Mouse (Mus musculus): ENCODE results near the gene Klhdc10.
A peak's percentile ranks its signal among the peaks of the same experiment; 100 is the strongest.
"Not testable (repeated sequence)": the region's sequence is repeated elsewhere in the genome, so short reads cannot be mapped to it uniquely, and the experiment has no call there.

The Klhdc10 gene

DNA sequence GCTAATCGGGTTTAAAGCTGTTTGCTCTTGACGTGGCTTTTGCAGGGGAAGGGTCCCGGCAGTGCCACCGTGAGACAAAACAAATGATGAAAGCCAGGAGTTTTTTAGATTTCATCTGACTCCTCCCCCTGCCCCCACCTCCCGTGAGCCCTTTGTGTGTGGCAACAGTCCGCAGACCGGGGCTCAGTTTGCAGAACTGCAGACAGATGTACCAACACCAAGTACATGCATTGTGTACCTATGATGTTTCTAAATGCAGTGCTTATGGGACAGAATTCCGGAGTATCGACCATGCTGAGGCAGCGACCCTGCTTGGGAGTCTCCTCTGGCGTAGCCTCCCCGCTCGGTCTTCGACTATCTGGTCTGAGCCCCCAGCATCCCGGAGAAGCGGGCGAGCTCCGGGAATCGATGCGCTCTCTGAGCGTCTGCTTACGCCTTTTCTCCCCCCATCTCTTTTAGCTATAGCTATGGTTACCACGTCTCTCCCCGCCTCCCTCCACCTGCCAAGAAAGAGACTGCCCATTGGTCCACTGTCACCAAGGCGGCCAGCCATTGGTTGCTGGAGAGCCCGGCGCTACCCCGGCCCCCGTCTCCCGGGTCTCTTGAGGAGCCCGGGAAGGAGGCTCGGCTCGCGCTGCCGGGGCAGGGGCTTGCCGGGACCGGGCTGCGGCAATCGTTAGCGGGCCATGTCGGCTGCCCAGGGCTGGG, at the start of gene Klhdc10:
TSS of gene Klhdc10 (plus strand) at position 561 of the 708 bp plus-strand sequence.
- DNase-seq (ENCODE audit: low spot score in 2 of 2) = peak; percentile 99

GRCm38 (mm10) chr6:30352762-30353161, 48.9 kb upstream of the Klhdc10 start:
- DNase-seq (ENCODE audit: low spot score in 2 of 2) = no peak

- no peak for DNase-seq (ENCODE audit: low spot score in 2 of 2)
Measured at GRCm38 (mm10) chr6:30353661-30354060, 48.0 kb upstream of the Klhdc10 start.

DNA sequence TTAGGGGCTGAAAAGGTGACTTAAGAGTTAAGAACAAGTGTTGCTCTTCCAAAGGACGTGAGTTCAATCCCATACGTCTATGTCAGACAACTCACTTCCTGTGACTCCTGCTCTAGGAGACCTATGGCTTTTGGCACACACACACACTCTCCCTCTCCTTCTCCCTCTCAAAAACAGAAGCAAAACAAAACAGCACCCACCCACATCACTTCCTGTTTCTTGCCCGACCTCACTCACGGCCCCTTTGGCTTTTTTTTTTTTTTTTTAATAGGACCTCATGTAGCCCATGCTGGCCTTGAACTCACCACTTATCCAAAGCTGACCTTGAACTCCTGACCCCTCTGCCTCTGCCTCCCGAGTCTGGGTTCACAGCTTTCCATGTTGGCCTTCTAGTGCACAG, 46.9 kb upstream of the Klhdc10 start:
- DNase-seq (ENCODE audit: low spot score in 2 of 2) = no peak

DNA sequence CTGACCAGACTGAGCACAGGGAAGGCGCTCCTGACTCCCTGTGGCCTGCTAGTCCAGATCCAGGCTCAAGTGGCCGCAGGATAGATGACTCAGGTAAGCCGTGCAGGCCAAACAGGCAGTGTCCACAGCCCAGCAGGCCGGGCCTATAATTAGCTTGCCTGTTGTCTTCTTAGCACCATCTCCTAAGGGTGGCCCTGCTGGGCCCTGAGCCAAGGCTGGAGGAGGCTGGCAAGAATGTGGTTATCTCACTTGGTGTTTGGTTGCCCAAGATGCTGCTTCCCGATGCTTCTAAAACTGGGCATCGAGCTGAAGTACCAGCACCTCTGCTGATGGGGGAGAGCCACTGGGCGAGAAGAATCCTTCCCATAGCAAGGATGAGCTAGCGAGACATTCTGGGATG, 46.0 kb upstream of the Klhdc10 start:
- no peak for DNase-seq (ENCODE audit: low spot score in 2 of 2)

GRCm38 (mm10) chr6:30356161-30356560, 45.5 kb upstream of the Klhdc10 start:
- no peak for DNase-seq (ENCODE audit: low spot score in 2 of 2)

DNA sequence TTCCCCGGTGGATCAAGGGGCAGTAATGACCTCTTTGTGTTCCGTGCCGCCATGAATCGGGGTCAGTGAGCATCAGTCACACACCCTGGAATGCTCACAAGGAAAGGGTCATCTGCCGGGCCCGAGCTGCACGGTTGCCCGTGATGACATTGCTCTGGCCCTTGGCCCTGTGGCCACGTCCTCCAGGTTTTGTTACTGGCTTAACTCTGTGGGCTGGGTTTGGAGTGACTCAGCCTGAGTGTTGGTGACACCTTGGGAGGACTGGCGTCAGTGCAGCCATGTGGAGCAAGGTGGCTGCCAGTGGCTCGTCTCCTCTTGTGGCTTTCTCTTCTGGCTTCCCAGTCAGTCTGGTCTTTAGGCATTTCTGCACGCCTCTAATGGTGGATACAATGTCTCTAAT, 45.0 kb upstream of the Klhdc10 start:
- DNase-seq (ENCODE audit: low spot score in 2 of 2) = no peak

DNA sequence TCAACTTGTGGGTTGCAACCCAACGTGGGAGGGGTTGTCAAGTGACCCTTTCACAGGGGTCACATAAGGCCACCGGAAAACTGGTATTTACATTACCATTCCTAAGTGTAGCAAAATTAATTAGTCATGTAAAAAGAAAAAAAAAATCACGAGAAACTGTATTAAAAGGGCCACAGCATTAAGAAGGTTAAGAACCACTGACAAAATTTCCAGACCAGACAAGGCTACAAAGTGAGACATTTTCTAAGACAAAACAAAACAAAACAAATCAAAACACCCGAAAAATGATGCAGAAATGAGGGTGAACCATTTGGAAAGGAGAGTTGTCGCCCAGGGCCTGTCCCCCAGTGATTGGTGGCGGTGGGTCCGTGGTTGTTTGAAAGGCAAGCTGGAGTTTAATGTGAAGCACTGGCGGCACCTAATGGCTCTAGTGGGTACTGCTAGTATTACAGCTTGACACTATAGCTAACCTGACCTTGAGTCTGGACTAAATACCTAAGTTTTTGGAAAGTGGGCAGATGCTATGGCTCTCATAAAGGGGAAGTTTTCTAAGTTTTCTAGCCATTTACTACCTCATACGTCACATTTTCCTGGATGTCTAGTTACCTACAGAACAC, 44.0 kb upstream of the Klhdc10 start:
- peak; percentile 46 to 65 for DNase-seq (ENCODE audit: low spot score in 2 of 2)

DNA sequence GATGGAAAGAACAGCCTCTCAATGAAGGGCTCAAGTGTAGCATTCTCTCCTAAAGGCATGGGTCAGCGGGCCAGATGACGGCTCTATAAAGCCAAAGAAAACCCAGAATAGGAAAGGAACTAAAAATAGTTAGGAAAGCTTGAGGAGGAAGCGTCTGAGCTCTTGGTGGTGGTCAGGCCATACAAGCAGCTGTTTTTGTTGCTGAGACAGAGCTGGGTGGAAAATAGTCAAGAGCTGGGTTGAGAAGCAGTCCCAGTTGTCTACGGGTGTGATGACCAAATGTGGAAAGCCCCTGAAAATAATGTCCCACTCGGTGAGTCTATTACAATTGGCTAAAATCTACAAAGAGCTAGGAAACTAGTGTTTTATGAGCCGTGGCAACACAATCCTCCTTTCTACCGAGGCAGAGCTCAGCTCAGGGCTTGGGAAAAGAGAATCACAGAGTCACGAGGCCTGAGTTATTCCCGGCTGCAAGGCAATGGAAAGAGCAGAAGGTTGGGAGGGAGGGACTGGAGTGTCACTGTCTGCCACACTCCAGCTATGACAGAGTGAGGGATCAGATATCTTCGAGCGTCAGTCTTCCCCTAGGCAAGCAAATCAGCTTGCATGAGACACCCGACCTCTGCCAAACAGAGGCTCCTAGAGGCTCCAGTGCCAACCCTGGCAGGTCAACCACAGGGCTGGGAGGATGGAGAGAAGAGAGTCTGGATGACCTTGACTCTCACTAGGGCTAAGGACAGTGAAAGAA, 41.7 kb upstream of the Klhdc10 start:
- DNase-seq (ENCODE audit: low spot score in 2 of 2) = no peak

GRCm38 (mm10) chr6:30363808-30364207, 37.9 kb upstream of the Klhdc10 start:
- no peak for DNase-seq (ENCODE audit: low spot score in 2 of 2)

GRCm38 (mm10) chr6:30369291-30369690, 32.4 kb upstream of the Klhdc10 start:
- DNase-seq (ENCODE audit: low spot score in 2 of 2) = no peak

DNA sequence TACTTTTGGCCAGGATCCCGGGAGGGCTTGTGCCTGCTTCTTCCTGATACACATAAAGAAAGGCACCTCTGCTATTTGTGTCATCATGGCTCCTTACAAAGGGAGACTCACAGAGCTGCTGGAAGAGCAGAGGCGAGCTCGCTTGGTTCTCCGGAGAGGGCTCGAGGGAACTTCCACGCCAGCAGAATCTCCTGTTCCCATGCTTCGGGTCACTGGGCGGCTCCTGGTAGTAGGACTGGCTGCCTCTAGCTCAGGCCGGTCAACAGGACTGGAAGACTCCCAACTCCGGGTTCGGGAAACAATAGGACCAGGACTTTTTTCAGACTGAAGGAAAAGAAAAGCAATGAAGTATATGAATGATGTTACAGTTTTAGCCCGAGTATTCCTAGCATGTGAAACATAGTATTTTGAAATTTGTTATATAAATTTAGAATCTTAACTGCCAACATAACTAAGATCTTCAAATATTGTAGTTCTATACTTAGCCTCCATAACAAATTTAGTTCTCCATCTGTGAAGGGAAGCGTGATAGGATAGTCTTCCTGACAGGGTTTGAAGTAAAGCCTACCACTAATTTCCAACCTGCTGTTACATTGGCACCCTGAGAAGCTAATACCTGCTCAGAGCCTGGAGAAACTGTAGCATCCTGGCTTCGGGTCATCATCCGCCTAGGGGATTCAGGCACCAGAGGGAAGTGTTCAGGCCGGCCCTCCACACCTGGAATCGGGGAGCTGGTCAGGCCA, 28.9 kb upstream of the Klhdc10 start:
- DNase-seq (ENCODE audit: low spot score in 2 of 2) = no peak

GRCm38 (mm10) chr6:30374731-30375510, 26.7 kb upstream of the Klhdc10 start:
- DNase-seq (ENCODE audit: low spot score in 2 of 2) = no peak

GRCm38 (mm10) chr6:30375791-30376190, 25.9 kb upstream of the Klhdc10 start:
- no peak for DNase-seq (ENCODE audit: low spot score in 2 of 2)

DNA sequence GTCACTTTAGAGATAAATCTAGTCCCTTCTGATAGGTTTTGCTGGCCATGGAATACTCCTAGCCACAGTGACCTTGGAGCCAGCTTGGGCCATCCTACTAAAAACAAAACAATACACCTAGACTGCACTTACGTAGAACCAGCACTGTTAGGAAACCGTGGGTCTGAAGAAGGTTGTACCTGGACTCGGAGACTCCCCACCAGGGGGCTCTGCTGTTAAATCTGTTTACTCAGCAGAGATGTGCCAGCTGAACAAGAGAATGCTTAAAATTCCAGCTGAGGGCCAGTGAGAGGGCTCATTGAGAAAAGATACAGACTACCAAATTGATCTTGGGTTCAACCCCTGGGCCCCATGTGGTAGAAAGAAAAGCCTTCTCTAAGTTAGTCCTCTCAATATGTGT, 20.6 kb upstream of the Klhdc10 start:
- DNase-seq (ENCODE audit: low spot score in 2 of 2) = no peak

DNA sequence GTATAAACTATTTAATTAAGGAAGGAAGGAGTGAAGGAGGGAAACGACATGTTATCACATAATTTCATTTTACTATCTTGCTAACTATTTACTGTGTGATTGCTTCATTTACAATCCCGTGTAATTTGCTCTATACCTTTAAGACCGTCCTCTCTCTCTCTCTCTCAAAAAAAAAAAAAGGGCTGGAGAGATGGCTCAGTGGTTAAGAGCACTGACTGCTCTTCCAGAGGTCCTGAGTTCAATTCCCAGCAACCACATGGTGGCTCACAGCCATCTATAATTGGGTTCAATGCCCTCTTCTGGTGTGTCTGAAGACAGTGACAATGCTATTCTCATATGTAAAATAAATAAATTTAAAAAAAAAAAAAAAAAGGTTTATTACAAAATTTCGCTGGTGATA, 11.4 kb upstream of the Klhdc10 start:
- not testable (repeated sequence) for DNase-seq (ENCODE audit: low spot score in 2 of 2)

DNA sequence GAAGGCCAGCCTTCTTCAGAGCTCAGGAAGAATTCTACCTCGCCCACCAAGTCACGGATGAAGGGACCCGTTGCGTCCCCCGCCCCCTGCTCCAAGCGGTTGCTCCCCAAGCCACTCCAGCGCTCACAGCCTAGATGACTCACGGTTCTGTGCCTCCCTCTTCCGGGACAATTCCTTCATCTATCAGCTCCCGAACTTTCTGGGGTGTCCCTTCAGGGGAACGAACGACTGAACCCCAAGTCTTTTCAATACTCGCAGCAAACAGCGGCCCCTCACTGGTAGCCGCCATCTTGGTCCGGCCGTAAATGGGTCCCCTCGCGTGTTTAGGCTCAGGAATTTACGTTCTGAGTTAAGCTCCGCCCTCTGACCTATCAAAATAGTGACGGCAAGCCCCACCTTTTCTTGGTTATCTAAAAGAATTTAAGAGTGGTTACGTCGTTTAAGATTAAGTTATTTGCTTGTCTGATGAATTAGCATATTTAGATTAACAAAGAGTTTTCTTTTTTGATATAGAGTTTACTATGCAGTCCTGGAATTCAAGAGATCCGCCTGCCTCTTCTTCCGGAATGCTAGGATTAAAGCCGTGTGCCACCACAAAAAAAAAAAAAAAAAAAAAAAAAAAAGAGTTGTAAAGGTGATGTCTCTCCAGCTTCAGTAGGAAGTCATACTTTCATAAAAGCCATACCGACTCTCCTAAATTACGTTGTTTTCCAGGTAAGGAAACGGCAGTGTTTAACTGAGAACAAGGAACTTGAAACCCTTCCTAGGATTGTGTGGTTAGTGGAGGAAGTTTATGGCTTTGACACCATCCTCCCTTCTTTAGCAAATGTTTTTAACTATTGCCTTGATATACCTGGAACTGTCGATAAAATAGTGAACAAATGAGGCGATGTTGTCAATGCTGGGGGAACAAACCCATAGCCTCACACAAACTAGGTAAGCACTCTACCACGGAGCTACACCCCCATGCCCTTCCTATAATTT, 10.7 kb upstream of the Klhdc10 start, which contains the start of gene Zc3hc1:
TSS of gene Zc3hc1 (minus strand) at position 315 of the 984 bp plus-strand sequence.
- peak; percentile 64 for DNase-seq (ENCODE audit: low spot score in 2 of 2)

DNA sequence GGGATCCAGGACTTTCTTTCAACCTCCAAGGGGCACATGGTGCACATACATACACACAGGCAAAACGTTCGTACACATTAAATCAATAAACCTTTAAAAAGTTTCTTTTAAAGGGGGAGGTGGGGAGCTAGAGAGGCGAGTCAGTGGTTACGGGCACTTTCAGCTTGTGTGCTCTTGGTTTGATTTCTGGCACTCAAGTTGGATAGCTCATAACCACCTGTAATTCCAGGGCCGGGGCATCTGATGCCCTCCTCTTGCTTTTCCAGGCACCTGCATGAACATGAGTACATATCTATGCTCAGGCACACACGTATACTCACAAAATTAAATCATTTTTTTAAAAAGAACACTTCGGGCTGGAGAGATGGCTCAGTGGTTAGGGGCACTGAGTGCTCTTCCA, 9.7 kb upstream of the Klhdc10 start:
- no peak for DNase-seq (ENCODE audit: low spot score in 2 of 2)

DNA sequence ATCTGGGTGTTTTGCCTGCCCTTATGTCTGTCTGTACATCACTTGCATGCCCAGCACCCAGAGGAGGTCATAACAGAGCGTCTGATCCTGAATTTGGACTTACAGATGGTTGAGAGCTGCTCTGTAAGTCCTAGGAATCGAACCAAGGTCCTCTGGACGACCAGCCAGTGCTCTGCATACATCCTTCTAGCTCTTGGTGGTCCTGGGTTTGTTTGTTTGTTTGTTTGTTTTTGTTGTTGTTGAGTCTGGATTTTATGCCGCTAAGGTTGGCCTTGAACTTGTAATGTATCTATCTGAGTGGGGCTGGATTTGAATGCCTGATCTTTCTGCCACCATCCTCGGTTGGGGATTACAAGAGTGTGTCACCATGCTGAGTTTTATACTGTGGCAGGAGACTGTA, 1.5 kb upstream of the Klhdc10 start:
- no peak for DNase-seq (ENCODE audit: low spot score in 2 of 2)

DNA sequence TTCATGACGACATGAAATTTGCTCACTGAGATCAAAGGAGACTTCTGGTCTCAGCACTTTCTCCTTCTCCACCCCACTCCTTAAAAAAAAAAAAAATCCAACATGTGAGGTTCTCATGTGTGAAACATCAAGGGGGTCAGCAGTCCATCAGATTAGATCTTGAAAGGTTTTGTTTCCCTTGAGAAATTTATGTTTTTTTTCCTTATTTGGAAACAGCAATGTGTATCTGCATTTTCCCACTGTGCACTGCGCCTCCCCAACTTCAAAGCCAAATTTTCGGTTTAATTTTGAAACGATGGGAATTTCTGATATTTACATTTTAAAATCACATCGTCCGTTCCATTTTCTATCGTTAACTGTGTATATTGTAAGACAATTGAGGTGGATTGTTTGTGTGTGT, 952 bp upstream of the Klhdc10 start:
- DNase-seq (ENCODE audit: low spot score in 2 of 2) = no peak
